Mouse (Mus musculus) limb, embryonic 13.5 days (tissue): ENCODE results near the gene Wdr18. TPM values are rescaled to one million over a fixed set of nuclear protein-coding genes. Genes with fewer than 3 reads are reported as not detected.

Experiments
- ATAC-seq: fragments of 200-750 bp; cut with Nextera tagmentation; 2 replicates; pipeline ENCODE4 v1.8.0; 2017; ENCODE audit warnings: low read depth, moderate number of reproducible peaks, moderate TSS enrichment; ENCODE audit not compliant: low FRiP score
- H3K27ac ChIP-seq: fragments of 300-500 bp; sonication (generic); 2 replicates; pipeline ENCODE4 v1.5.1; 2015; ENCODE audit warnings: inconsistent platforms, mild to moderate bottlenecking, moderate library complexity
- H3K27me3 ChIP-seq: fragments of 300-500 bp; sonication (generic); 2 replicates; pipeline ENCODE4 v1.6.1; 2015; ENCODE audit warnings: mild to moderate bottlenecking, inconsistent platforms
- H3K36me3 ChIP-seq: fragments of 300-500 bp; sonication (generic); 2 replicates; pipeline ENCODE4 v1.6.1; 2015; ENCODE audit warnings: inconsistent platforms, mild to moderate bottlenecking, moderate library complexity
- H3K4me1 ChIP-seq: fragments of 300-500 bp; sonication (generic); 2 replicates; pipeline ENCODE4 v1.6.1; 2015; ENCODE audit warnings: inconsistent platforms
- H3K4me2 ChIP-seq: fragments of 300-500 bp; sonication (generic); replicated peaks from 2 replicates; pipeline ENCODE4 v1.6.1; 2015; ENCODE audit warnings: inconsistent platforms, mild to moderate bottlenecking, moderate library complexity
- H3K4me3 ChIP-seq: fragments of 300-500 bp; sonication (generic); 2 replicates; pipeline ENCODE4 v1.5.1; 2015; ENCODE audit warnings: moderate library complexity, mild to moderate bottlenecking, inconsistent platforms
- H3K9ac ChIP-seq: fragments of 300-500 bp; sonication (generic); 2 replicates; pipeline ENCODE4 v1.6.1; 2015; ENCODE audit warnings: mild to moderate bottlenecking, inconsistent platforms
- H3K9me3 ChIP-seq: fragments of 300-500 bp; sonication (generic); 2 replicates; pipeline ENCODE4 v1.6.1; 2016; ENCODE audit warnings: inconsistent platforms
- WGBS: fragments of 180-500 bp; shearing (Covaris S2); methylation state at CpG from one replicate; pipeline ENCODE4 v1.1.7; 2015; 5-methylcytosine and 5-hydroxymethylcytosine counted together
- polyA plus RNA-seq: library from polyadenylated mRNA; unstranded; fragments of >200 nt; fragmentation: Nextera tagmentation; extraction: Ambion mirVana; gene quantifications from 2 replicates; pipeline ENCODE4 v1.2.1, GENCODE M21; 2015

Wdr18 gene
- polyA plus RNA-seq, 1 experiment from 2014 or later, result 106 TPM

GRCm38 (mm10) chr10:79985334-79986231 is 25.6 kb downstream of the Wdr18 start:
- Histone ChIP-seq H3K9ac (peak overlapping the region; percentile 75), H3K36me3 (peaks cover 11% of the 10 kb centered on the region), H3K27ac (peak overlapping the region; percentile 97), H3K4me1 (peaks cover 71% of the 10 kb centered on the region), H3K9me3 (no peaks in the 10 kb centered on the region), H3K27me3 (no peaks in the 10 kb centered on the region), H3K4me3 (peak overlapping the region; percentile 74), H3K4me2 (peak overlapping the region; percentile 89)
- WGBS, result 5% methylated on average over 35 of the region's 35 CpGs
- no peak for ATAC-seq

- H3K27me3 ChIP-seq, result no peaks in the 10 kb centered on the region
- no peak for ATAC-seq
- 45% methylated on average over 6 of the region's 6 CpGs for WGBS
- peak overlapping the region; percentile 65; the same call in 1 of the 2 replicates for H3K9ac ChIP-seq
- H3K9me3 ChIP-seq, result peaks cover 6% of the 10 kb centered on the region
- peak overlapping the region; percentile 89 for H3K4me2 ChIP-seq
- peak overlapping the region; percentile 88; the same call in 1 of the 2 replicates for H3K27ac ChIP-seq
- H3K4me1 ChIP-seq, result peaks cover 63% of the 10 kb centered on the region
- H3K36me3 ChIP-seq, result peaks cover 11% of the 10 kb centered on the region
- peak overlapping the region; percentile 74 for H3K4me3 ChIP-seq
Measured at GRCm38 (mm10) chr10:79986232-79986878, 26.4 kb downstream of the Wdr18 start.

DNA sequence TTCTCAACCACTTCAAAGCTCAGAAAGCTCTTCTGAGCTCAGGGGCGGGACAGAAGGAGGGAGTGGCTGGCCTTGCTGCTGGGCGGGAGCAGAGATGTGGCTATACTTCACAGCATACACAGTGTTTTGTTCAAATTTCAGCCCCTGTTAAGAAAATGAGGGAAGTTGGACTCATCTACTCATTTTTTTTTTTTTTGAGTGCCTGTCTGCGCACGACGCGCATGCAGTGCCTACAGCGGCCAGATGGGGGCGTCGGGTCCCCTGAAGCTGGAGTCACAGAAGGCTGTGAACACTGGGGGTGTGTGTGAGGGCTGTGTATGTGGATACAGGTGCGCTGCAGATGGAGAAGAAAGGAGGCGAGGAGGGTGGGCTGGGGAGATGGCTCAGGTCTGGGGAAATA is 27.0 kb downstream of the Wdr18 start:
- Histone ChIP-seq H3K4me2 (peak overlapping the region; percentile 89), H3K27me3 (no peaks in the 10 kb centered on the region), H3K9ac (0 out of 2 replicates have a peak overlapping the region, but pooled peaks have one; percentile 90), H3K27ac (peak overlapping the region; percentile 88), H3K9me3 (peaks cover 10% of the 10 kb centered on the region), H3K4me1 (peaks cover 58% of the 10 kb centered on the region), H3K36me3 (peaks cover 14% of the 10 kb centered on the region), H3K4me3 (peak overlapping the region; percentile 5; the same call in 1 of the 2 replicates)
- no peak for ATAC-seq
- WGBS, result 6% methylated on average over 11 of the region's 11 CpGs

DNA sequence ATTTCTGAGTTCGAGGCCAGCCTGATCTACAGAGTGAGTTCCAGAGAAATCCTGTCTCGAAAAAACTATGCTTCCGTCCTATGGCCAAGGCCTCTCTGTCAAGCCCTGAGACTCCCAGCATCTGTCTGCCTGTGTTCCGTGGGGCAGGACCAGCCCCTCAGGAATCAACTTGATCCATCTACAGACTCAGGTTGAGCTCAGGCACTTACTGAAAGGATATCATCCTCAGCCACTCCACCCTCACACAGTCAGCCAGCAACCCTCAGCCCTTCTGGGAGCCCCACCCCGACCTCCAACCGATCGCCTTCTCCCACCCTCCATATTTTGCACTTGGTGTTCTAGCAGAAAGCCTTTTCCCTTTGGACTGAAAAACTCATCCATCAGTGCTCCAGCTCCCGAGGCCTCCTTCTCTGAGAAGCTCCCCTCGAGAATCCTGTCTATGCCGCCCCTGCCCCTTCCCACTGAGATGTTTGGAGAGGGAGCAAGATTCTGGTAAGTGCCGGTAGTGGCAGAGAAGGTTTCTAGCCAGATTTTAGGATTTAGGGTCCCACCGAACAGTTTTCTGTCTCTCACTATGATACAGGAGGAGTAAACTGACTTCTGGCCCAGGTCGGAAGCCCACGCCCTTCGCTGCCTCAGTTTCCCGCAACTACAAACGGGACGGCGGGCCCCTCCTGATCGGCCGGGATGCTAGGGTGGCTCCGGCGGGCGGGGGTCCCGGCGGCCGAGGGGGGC is 28.0 kb downstream of the Wdr18 start:
- H3K9ac ChIP-seq, result peak overlapping the region; percentile 90
- peak overlapping the region; percentile 80 for H3K4me3 ChIP-seq
- peaks cover 10% of the 10 kb centered on the region for H3K9me3 ChIP-seq
- H3K4me2 ChIP-seq, result peak overlapping the region; percentile 89
- H3K27ac ChIP-seq, result peak overlapping the region; percentile 88
- no peaks in the 10 kb centered on the region for H3K27me3 ChIP-seq
- peaks cover 23% of the 10 kb centered on the region for H3K36me3 ChIP-seq
- H3K4me1 ChIP-seq, result peaks cover 51% of the 10 kb centered on the region
- 7% methylated on average over 27 of the region's 27 CpGs for WGBS
- ATAC-seq, result no peak

DNA sequence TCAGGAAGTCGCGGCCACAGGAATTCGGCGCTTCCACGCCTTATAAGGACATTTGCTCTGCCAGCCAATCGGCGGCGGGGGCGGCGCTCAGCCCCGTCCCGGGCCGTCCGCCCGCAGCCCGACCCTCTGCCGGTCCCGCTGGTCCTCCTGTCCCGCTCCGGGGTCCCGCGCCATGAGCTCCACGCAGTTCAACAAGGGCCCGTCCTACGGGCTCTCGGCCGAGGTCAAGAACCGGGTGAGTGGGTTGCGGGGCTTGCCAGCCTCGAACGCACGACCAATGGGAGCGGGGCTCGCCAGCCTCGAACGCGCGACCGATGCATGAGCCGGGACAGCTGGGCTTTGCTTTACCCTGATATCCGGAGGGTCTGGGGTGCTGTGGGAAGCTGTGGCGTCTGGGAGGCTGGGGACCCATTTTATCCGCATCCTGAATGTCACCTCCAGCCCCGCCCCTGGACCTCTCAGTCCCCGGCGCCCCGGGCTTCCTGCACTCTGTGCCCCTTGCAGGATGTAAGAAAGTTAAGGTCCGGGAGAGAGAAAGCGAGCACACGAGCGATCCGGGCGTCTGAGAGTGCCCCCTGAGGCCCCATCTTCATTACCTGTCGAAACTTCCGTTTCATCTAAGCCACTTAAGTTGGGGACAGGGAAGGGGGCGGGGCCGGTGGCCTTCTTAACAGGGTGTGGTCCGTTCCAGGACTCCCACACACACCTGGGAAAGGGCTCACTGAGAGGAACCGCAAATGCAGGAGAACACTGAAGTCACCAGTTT is 28.7 kb downstream of the Wdr18 start, which contains the start of gene Cnn2:
Gene Cnn2, plus strand, starts transcription at position 79 of the 766 bp plus-strand sequence.
- H3K4me3 ChIP-seq, result peak within 1 kb of the TSS; percentile 80
- no peaks in the 10 kb centered on the region for H3K27me3 ChIP-seq
- H3K4me2 ChIP-seq, result peak within 1 kb of the TSS; percentile 89
- peaks cover 10% of the 10 kb centered on the region for H3K9me3 ChIP-seq
- peak within 1 kb of the TSS; percentile 90 for H3K9ac ChIP-seq
- WGBS, result under 1% methylated on average over 59 of the region's 59 CpGs
- peaks cover 44% of the 10 kb centered on the region for H3K4me1 ChIP-seq
- peak within 1 kb of the TSS; percentile 88 for H3K27ac ChIP-seq
- 0 out of 2 replicates have a peak, but pooled peaks have one; percentile 4 for ATAC-seq
- H3K36me3 ChIP-seq, result peaks cover 31% of the 10 kb centered on the region

- peaks cover 44% of the 10 kb centered on the region for H3K4me1 ChIP-seq
- H3K36me3 ChIP-seq, result peaks cover 37% of the 10 kb centered on the region
- H3K27ac ChIP-seq, result peak overlapping the region; percentile 88; the same call in 1 of the 2 replicates
- H3K9me3 ChIP-seq, result peaks cover 10% of the 10 kb centered on the region
- peak overlapping the region; percentile 80 for H3K4me3 ChIP-seq
- H3K9ac ChIP-seq, result peak overlapping the region; percentile 90
- H3K27me3 ChIP-seq, result no peaks in the 10 kb centered on the region
- 26% methylated on average over 8 of the region's 8 CpGs for WGBS
- no peak for ATAC-seq
- peak overlapping the region; percentile 89 for H3K4me2 ChIP-seq
Measured at GRCm38 (mm10) chr10:79989272-79989786, 29.4 kb downstream of the Wdr18 start.

GRCm38 (mm10) chr10:79989870-79990269 is 29.9 kb downstream of the Wdr18 start:
- H3K9ac ChIP-seq, result peak overlapping the region; percentile 90
- H3K9me3 ChIP-seq, result peaks cover 10% of the 10 kb centered on the region
- H3K27me3 ChIP-seq, result no peaks in the 10 kb centered on the region
- H3K4me2 ChIP-seq, result peak overlapping the region; percentile 89
- no peak for ATAC-seq
- H3K27ac ChIP-seq, result peak overlapping the region; percentile 55; the same call in 1 of the 2 replicates
- 6% methylated on average over 15 of the region's 15 CpGs for WGBS
- H3K36me3 ChIP-seq, result peaks cover 43% of the 10 kb centered on the region
- peaks cover 44% of the 10 kb centered on the region for H3K4me1 ChIP-seq
- peak overlapping the region; percentile 80 for H3K4me3 ChIP-seq

GRCm38 (mm10) chr10:79991099-79991498 is 31.1 kb downstream of the Wdr18 start:
- H3K27me3 ChIP-seq, result no peaks in the 10 kb centered on the region
- peaks cover 54% of the 10 kb centered on the region for H3K36me3 ChIP-seq
- peak overlapping the region; percentile 11; the same call in 1 of the 2 replicates for H3K4me2 ChIP-seq
- peaks cover 10% of the 10 kb centered on the region for H3K9me3 ChIP-seq
- H3K27ac ChIP-seq, result no peak overlapping the region
- no peak overlapping the region for H3K4me3 ChIP-seq
- 71% methylated on average over 12 of the region's 12 CpGs for WGBS
- H3K4me1 ChIP-seq, result peaks cover 39% of the 10 kb centered on the region
- H3K9ac ChIP-seq, result no peak overlapping the region
- no peak for ATAC-seq

- peaks cover 54% of the 10 kb centered on the region for H3K36me3 ChIP-seq
- no peak overlapping the region for H3K4me2 ChIP-seq
Measured at GRCm38 (mm10) chr10:79991548-79991947, 31.6 kb downstream of the Wdr18 start.

GRCm38 (mm10) chr10:79994397-79995115 is 34.6 kb downstream of the Wdr18 start:
- Histone ChIP-seq H3K27me3 (peaks cover 21% of the 10 kb centered on the region), H3K9me3 (peaks cover 10% of the 10 kb centered on the region), H3K27ac (no peak overlapping the region), H3K4me3 (no peak overlapping the region), H3K9ac (no peak overlapping the region), H3K4me1 (peaks cover 23% of the 10 kb centered on the region), H3K4me2 (no peak overlapping the region), H3K36me3 (peaks cover 54% of the 10 kb centered on the region)
- WGBS, result 91% methylated on average over 16 of the region's 16 CpGs
- ATAC-seq, result no peak

More at GRCm38 (mm10) chr10:79991548-79991947, 31.6 kb downstream of the Wdr18 start:
- no peak for ATAC-seq
- no peak overlapping the region for H3K4me3 ChIP-seq
- no peak overlapping the region for H3K9ac ChIP-seq
- peaks cover 34% of the 10 kb centered on the region for H3K4me1 ChIP-seq
- no peak overlapping the region for H3K27ac ChIP-seq
- no peaks in the 10 kb centered on the region for H3K27me3 ChIP-seq
- 91% methylated on average over 6 of the region's 6 CpGs for WGBS
- peaks cover 10% of the 10 kb centered on the region for H3K9me3 ChIP-seq
